Mouse (Mus musculus): Measurements from ENCODE around the gene Dlst. TPM values are rescaled to one million over a fixed set of nuclear protein-coding genes. Genes with fewer than 3 reads are reported as not detected.

Gene Dlst
- polyA plus RNA-seq, 1 experiment from 2014 or later, result 264 TPM

- peaks cover 67% of the 10 kb centered on the region for H3K36me3 ChIP-seq (ENCODE audit: control insufficient read depth, insufficient read depth)
- no peaks in the 10 kb centered on the region for H3K4me1 ChIP-seq (ENCODE audit: control insufficient read depth, insufficient read depth, low read length)
- no peak for ATAC-seq (replicated peaks; ENCODE audit: extremely low read depth, insufficient read depth, low FRiP score)
- H3K27me3 ChIP-seq (ENCODE audit: control insufficient read depth, insufficient read depth, low read length), result no peaks in the 10 kb centered on the region
- no peaks in the 10 kb centered on the region for H3K9me3 ChIP-seq (replicated peaks; ENCODE audit: control insufficient read depth, low read length)
- H3K4me3 ChIP-seq (ENCODE audit: low read length), result no peak overlapping the region
- H3K4me2 ChIP-seq (ENCODE audit: low read depth, low read length), result no peak overlapping the region
- WGBS, result 89% methylated on average over 5 of the region's 5 CpGs
- no peak overlapping the region for H3K9ac ChIP-seq (ENCODE audit: low read length)
- no peak overlapping the region for H3K27ac ChIP-seq (ENCODE audit: low read length)
Measured at GRCm38 (mm10) chr12:85124751-85125150, 14.1 kb downstream of the Dlst start.

- Histone ChIP-seq H3K4me3 (ENCODE audit: low read length) (no peak overlapping the region), H3K9ac (ENCODE audit: low read length) (no peak overlapping the region), H3K27ac (ENCODE audit: low read length) (no peak overlapping the region), H3K9me3 (replicated peaks; ENCODE audit: control insufficient read depth, low read length) (no peaks in the 10 kb centered on the region), H3K4me1 (ENCODE audit: control insufficient read depth, insufficient read depth, low read length) (no peaks in the 10 kb centered on the region), H3K4me2 (ENCODE audit: low read depth, low read length) (no peak overlapping the region), H3K27me3 (ENCODE audit: control insufficient read depth, insufficient read depth, low read length) (no peaks in the 10 kb centered on the region), H3K36me3 (ENCODE audit: control insufficient read depth, insufficient read depth) (peaks cover 77% of the 10 kb centered on the region)
- ATAC-seq (replicated peaks; ENCODE audit: extremely low read depth, insufficient read depth, low FRiP score), result no peak
- WGBS, result 83% methylated on average over 8 of the region's 8 CpGs
Measured at GRCm38 (mm10) chr12:85126986-85127603, 16.5 kb downstream of the Dlst start.

- Histone ChIP-seq H3K4me1 (ENCODE audit: control insufficient read depth, insufficient read depth, low read length) (no peaks in the 10 kb centered on the region), H3K9me3 (replicated peaks; ENCODE audit: control insufficient read depth, low read length) (no peaks in the 10 kb centered on the region), H3K4me3 (ENCODE audit: low read length) (no peak overlapping the region), H3K9ac (ENCODE audit: low read length) (no peak overlapping the region), H3K27me3 (ENCODE audit: control insufficient read depth, insufficient read depth, low read length) (no peaks in the 10 kb centered on the region), H3K36me3 (ENCODE audit: control insufficient read depth, insufficient read depth) (peaks cover 72% of the 10 kb centered on the region), H3K27ac (ENCODE audit: low read length) (no peak overlapping the region), H3K4me2 (ENCODE audit: low read depth, low read length) (no peak overlapping the region)
- no peak for ATAC-seq (replicated peaks; ENCODE audit: extremely low read depth, insufficient read depth, low FRiP score)
- 71% methylated on average over 9 of the region's 9 CpGs for WGBS
Measured at GRCm38 (mm10) chr12:85129426-85129978, 18.9 kb downstream of the Dlst start.

DNA sequence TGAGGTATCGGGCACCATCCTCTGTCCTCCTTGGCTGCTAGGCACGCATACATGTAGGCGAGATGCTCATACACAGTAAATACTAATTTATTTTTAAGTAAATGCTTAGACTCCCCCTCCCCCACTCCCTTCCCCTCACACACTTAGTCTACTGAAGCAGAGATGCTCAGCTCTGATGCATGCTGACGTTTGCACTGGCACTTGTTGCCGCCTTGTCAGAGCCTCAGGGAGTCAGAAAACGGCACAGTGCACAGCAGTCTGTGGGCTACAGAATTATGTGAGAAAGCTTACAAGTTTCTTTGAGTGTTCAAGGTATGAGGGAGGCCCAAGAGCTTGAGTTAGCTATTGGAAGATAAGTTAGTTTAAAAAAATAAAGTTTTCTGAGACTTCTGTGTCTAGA, 20.7 kb downstream of the Dlst start:
- Histone ChIP-seq H3K9ac (ENCODE audit: low read length) (no peak overlapping the region), H3K9me3 (replicated peaks; ENCODE audit: control insufficient read depth, low read length) (no peaks in the 10 kb centered on the region), H3K36me3 (ENCODE audit: control insufficient read depth, insufficient read depth) (peaks cover 59% of the 10 kb centered on the region), H3K4me3 (ENCODE audit: low read length) (no peak overlapping the region), H3K27ac (ENCODE audit: low read length) (no peak overlapping the region), H3K27me3 (ENCODE audit: control insufficient read depth, insufficient read depth, low read length) (no peaks in the 10 kb centered on the region), H3K4me2 (ENCODE audit: low read depth, low read length) (no peak overlapping the region), H3K4me1 (ENCODE audit: control insufficient read depth, insufficient read depth, low read length) (peaks cover 5% of the 10 kb centered on the region)
- no peak for ATAC-seq (replicated peaks; ENCODE audit: extremely low read depth, insufficient read depth, low FRiP score)
- WGBS, result 82% methylated on average over 6 of the region's 6 CpGs

DNA sequence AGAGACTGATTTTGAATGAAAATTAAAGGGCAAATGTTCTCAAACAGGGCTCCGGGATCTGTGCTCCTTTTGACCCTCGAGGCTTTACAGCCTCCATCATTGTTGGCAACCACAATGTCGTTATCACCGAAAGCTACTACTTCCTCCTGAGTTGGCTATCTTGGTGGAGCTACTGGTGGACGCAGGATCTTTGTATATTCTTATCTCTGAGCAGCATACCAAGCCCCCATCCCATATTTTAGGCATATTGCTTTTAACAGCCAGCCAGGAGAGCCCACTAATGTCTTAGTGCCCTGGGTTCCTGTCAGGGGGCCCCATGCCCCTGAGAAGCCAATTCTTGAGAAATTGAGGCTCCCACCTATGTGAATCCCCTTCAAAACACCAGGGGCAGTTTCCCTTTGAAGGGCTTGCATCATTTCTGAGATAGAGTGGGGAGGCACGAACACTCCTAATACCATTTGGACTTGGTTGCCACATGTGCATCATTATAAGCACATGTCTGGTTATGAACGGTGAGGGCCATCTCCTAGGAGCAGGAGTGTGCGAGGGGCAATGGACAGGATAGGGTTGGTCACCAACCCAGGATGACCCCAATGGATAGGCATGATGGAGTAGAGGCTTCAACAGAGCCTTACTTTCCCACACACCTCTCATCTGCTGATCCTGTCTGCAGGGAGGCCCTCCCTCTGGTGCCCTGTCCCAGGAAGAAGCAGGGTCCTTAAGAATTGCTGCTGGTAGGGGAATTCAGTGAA, 23.6 kb downstream of the Dlst start:
- no peak overlapping the region for H3K27ac ChIP-seq (ENCODE audit: low read length)
- H3K36me3 ChIP-seq (ENCODE audit: control insufficient read depth, insufficient read depth), result peaks cover 41% of the 10 kb centered on the region

DNA sequence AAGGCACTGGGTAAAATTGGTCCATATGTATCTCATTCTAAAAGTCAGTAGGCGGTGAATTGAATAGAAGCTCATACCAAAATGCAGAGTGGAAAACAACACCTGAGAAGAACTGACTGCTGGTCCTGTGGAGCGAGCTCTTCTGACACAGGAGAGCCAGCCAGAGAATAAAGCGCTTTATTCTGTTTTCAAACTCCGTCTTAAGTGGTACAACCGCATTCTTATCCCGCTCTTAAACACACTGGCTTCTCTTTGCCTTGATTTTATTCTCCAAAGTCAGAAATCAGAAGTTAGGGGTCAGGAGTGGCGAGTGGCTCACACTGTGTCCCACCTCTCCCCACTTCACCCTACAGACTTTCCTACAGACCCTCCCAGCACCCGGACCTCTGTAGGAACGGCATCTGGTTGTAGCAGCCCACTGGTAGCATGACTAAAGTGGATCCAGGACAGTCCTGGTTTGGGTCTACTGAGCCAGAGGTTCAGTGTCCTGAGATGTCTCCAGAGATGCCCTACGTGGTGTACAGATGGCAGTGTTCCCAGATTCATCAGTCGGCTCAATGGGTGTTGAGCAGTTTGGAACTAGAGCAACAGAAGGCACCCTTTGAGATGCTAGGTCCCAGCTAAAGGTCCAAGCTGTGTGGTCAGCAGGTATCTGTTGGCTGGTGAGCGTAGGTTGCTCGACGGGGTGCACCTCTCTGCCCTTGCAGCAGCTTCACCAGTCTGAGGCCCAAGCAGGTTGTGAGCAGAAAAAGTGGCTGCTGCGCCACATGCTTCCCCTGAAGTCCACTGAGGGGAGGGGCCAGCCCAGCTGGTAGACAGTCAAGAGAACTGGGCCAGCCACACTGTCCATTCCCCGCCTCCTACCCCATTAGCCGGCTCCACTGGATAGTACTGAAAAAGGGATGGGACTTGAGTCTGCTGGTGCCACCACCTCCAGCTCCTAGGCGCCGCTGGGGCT, 25.2 kb downstream of the Dlst start:
- Histone ChIP-seq H3K27ac (ENCODE audit: low read length) (no peak overlapping the region), H3K4me3 (ENCODE audit: low read length) (no peak overlapping the region), H3K4me1 (ENCODE audit: control insufficient read depth, insufficient read depth, low read length) (peaks cover 8% of the 10 kb centered on the region), H3K9ac (ENCODE audit: low read length) (no peak overlapping the region), H3K27me3 (ENCODE audit: control insufficient read depth, insufficient read depth, low read length) (0 out of 2 replicates have a peak, but pooled peaks cover 3% of the 10 kb centered on the region), H3K9me3 (replicated peaks; ENCODE audit: control insufficient read depth, low read length) (no peaks in the 10 kb centered on the region), H3K4me2 (ENCODE audit: low read depth, low read length) (no peak overlapping the region), H3K36me3 (ENCODE audit: control insufficient read depth, insufficient read depth) (peaks cover 25% of the 10 kb centered on the region)
- 66% methylated on average over 19 of the region's 19 CpGs for WGBS
- ATAC-seq (replicated peaks; ENCODE audit: extremely low read depth, insufficient read depth, low FRiP score), result no peak; the same call in 1 of the 2 replicates

More for the DNA sequence above, 23.6 kb downstream of the Dlst start:
- Histone ChIP-seq H3K27me3 (ENCODE audit: control insufficient read depth, insufficient read depth, low read length) (no peaks in the 10 kb centered on the region), H3K9me3 (replicated peaks; ENCODE audit: control insufficient read depth, low read length) (no peaks in the 10 kb centered on the region), H3K4me1 (ENCODE audit: control insufficient read depth, insufficient read depth, low read length) (peaks cover 5% of the 10 kb centered on the region), H3K4me3 (ENCODE audit: low read length) (no peak overlapping the region), H3K9ac (ENCODE audit: low read length) (no peak overlapping the region), H3K4me2 (ENCODE audit: low read depth, low read length) (no peak overlapping the region)
- ATAC-seq (replicated peaks; ENCODE audit: extremely low read depth, insufficient read depth, low FRiP score), result no peak
- 71% methylated on average over 8 of the region's 8 CpGs for WGBS

GRCm38 (mm10) chr12:85136627-85137026, 26.0 kb downstream of the Dlst start:
- Histone ChIP-seq H3K4me3 (ENCODE audit: low read length) (no peak overlapping the region), H3K27me3 (ENCODE audit: control insufficient read depth, insufficient read depth, low read length) (0 out of 2 replicates have a peak, but pooled peaks cover 3% of the 10 kb centered on the region), H3K9me3 (replicated peaks; ENCODE audit: control insufficient read depth, low read length) (no peaks in the 10 kb centered on the region), H3K27ac (ENCODE audit: low read length) (no peak overlapping the region), H3K4me1 (ENCODE audit: control insufficient read depth, insufficient read depth, low read length) (peaks cover 8% of the 10 kb centered on the region), H3K9ac (ENCODE audit: low read length) (no peak overlapping the region), H3K36me3 (ENCODE audit: control insufficient read depth, insufficient read depth) (peaks cover 18% of the 10 kb centered on the region), H3K4me2 (ENCODE audit: low read depth, low read length) (no peak overlapping the region)
- no peak for ATAC-seq (replicated peaks; ENCODE audit: extremely low read depth, insufficient read depth, low FRiP score)
- WGBS, result 67% methylated on average over 4 of the region's 4 CpGs

DNA sequence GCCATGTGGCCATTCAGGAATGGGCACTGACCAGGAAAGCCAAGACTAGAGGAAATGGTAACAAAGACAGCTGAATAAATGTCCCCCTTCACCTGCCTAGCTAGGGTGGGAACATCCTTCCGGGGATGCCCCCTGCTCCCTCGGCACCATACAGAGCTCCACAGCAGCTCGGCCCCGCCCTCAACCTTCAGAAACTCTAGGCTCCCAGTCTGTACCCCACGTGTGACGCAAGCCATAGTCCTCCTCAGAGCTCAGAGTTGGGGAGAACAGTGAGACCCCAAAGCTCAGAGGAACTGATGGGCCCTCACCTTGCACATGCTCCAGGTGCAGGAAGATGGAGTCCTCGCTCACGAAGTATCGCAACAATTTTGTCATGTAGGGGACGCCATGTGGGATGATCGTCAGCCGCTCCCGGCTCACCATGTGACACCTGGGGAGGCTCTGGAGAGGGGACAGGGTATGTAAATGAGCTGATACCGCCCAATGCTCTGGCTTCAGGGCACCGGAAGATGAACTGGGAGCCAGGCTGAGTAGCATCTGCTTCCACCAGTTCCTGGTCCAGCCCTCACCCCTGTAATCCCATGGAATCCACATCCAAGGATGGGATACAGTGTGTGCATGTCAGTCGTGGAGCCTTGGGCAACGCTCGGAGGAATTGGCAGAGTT, 29.5 kb downstream of the Dlst start:
- ATAC-seq (replicated peaks; ENCODE audit: extremely low read depth, insufficient read depth, low FRiP score), result no peak
- Histone ChIP-seq H3K9ac (ENCODE audit: low read length) (no peak overlapping the region), H3K4me1 (ENCODE audit: control insufficient read depth, insufficient read depth, low read length) (peaks cover 10% of the 10 kb centered on the region), H3K27me3 (ENCODE audit: control insufficient read depth, insufficient read depth, low read length) (0 out of 2 replicates have a peak, but pooled peaks cover 3% of the 10 kb centered on the region), H3K27ac (ENCODE audit: low read length) (no peak overlapping the region), H3K4me3 (ENCODE audit: low read length) (no peak overlapping the region), H3K36me3 (ENCODE audit: control insufficient read depth, insufficient read depth) (no peaks in the 10 kb centered on the region; the same call in 1 of the 2 replicates), H3K9me3 (replicated peaks; ENCODE audit: control insufficient read depth, low read length) (no peaks in the 10 kb centered on the region), H3K4me2 (ENCODE audit: low read depth, low read length) (peak overlapping the region; percentile 32; the same call in 1 of the 2 replicates)
- 35% methylated on average over 18 of the region's 18 CpGs for WGBS

Data from heart, embryonic 16.5 days (tissue).